Mouse (Mus musculus): Measurements from ENCODE around the gene Ralgapb. TPM values are rescaled to one million over a fixed set of nuclear protein-coding genes. Genes with fewer than 3 reads are reported as not detected.

Gene Ralgapb
- polyA plus RNA-seq (2015; fragmentation: Nextera tagmentation; extraction: Ambion mirVana) = 21.4 and 23.0 TPM in 2 replicates

DNA sequence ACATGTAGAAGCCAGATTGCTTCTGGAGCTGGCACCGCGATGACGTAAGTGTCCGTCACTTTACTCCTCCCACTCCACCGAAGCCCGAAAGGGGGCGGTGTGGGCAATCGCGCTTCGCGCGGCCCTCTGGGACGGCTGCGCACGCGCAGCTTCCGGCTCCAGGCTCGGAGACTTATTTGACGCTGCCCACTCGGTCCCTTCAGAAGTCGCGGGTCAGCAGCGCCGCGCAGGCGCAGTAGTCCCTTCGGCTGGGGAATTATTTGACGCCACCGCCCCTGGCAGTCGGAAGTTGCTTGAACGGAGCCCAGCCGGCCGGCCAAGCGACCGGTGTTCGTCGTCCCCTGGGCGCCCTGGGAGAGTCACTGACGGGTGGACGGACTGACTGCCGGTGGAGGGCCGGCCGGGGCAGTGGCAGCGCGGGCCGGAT lies at the start of gene Ralgapb:
Gene Ralgapb (plus strand): TSS at position 254 of the 427 bp plus-strand sequence.
- WGBS = under 1% methylated on average over 46 of the region's 46 CpGs
- ATAC-seq = peak; percentile 93
- peak within 1 kb of the TSS; percentile 92 for H3K4me2 ChIP-seq (replicated peaks)

DNA sequence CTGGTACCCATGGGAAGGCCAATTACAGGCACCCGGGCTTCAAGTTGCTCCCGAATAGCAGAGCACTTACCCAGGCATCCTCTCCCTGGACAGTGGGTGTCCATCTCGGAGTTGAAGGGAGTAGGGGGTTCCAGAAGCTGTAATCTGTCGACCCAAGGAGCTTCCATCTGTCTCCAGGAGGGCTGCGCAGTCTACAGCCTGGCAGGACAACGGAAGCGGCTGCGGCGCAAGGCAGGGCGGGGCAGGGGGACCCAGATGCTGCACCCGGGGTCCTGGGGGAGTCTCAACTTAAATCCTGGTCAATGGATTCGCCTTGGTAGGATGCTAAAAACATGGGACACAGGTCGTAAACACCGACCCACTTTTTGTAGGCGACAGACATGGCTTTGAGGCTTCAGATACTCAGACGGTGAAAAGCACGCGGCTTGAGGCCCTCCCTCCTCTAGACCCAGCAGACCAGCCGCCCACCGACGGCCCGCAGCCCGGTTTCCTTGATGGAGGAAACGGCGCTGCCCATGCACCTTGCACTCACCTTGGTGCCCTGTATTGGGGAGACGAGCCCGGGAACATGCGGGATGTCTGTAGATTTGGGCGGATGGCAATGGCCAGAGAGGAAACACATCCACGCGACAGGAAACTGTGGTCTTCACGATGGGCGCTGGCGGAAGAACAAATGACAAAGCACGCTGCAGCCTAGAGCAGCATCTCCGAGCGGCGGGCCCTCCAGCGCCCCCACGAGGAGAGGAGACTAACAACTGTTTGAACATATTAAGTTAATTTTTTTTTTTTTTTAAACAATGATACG lies 48.6 kb upstream of the Ralgapb start:
- WGBS = under 1% methylated on average over 41 of the region's 41 CpGs
- no peaks in the 10 kb centered on the region for H3K27me3 ChIP-seq
- H3K36me3 ChIP-seq = peaks cover 35% of the 10 kb centered on the region
- no peaks in the 10 kb centered on the region for H3K9me3 ChIP-seq
- ATAC-seq = peak; percentile 90
- H3K4me2 ChIP-seq (replicated peaks) = peak overlapping the region; percentile 91
- H3K27ac ChIP-seq = peak overlapping the region; percentile 82
- peak overlapping the region; percentile 91 for H3K9ac ChIP-seq (replicated peaks)
- peak overlapping the region; percentile 76 for H3K4me3 ChIP-seq (replicated peaks)
- peaks cover 26% of the 10 kb centered on the region for H3K4me1 ChIP-seq (replicated peaks)

More for the DNA sequence above, at the start of gene Ralgapb:
- H3K9ac ChIP-seq (replicated peaks) = peak within 1 kb of the TSS; percentile 95
- H3K4me3 ChIP-seq (replicated peaks) = peak within 1 kb of the TSS; percentile 98
- no peaks in the 10 kb centered on the region for H3K27me3 ChIP-seq
- peaks cover 30% of the 10 kb centered on the region for H3K4me1 ChIP-seq (replicated peaks)
- H3K9me3 ChIP-seq = no peaks in the 10 kb centered on the region
- peak within 1 kb of the TSS; percentile 93 for H3K27ac ChIP-seq
- H3K36me3 ChIP-seq = no peaks in the 10 kb centered on the region

DNA sequence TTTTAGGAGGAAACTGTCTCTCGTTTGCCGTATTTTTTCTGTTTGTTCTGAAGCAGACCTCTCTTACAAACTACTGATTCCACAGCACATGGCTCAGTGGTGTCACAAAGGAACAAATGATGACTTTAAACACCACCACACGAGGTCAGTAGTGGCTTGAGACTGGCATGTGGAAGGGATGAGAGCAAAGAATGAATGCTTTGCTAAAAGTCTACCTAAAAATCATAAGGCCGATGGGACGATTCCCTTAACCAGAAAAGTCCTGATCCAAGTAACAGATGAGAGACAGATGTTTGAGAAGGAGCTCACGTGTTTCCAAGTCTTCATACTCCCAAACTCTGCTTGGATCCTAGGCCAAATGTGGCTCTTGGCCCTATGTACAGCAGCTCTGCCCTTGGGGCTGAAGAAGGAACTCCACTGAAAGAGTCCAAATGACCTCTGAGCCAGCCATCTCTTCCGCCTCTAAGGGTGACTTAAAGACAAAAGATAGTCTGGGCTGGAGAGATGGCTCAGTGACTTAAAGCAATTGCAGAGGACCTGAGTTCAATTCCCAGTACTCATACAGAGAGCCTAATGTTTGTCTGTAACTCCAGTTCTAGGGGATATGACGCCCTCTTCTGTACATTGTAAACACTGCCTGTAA lies 47.8 kb upstream of the Ralgapb start:
- WGBS = 37% methylated on average over 8 of the region's 8 CpGs
- no peak overlapping the region for H3K9ac ChIP-seq (replicated peaks)
- peak overlapping the region; percentile 76 for H3K27ac ChIP-seq

DNA sequence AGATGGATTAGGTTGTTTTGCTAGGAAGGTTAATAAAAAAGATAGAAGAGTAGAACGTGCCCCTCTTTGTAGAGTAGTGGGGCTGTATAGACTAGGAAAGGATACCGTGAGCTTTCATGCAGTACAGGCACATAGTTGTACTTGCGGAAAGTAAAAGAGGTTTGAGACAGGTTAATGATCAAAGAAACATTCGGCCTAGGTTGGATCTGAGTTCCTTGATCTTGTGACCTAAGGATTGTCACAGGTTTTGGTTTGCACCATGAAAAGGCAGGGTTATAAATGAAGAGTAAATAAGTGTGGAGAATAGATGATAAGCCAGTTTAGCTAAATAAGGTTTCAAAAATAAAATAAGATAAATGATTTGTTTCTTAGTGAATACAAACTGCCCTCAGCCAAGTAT lies 45.5 kb upstream of the Ralgapb start:
- Histone ChIP-seq H3K27ac (no peak overlapping the region), H3K9ac (replicated peaks) (no peak overlapping the region), H3K4me1 (replicated peaks) (peaks cover 17% of the 10 kb centered on the region), H3K4me2 (replicated peaks) (no peak overlapping the region), H3K9me3 (no peaks in the 10 kb centered on the region), H3K4me3 (replicated peaks) (no peak overlapping the region), H3K27me3 (no peaks in the 10 kb centered on the region), H3K36me3 (peaks cover 4% of the 10 kb centered on the region)
- 85% methylated on average over 4 of the region's 4 CpGs for WGBS
- ATAC-seq = no peak

More for the DNA sequence above, 47.8 kb upstream of the Ralgapb start:
- H3K4me2 ChIP-seq (replicated peaks) = peak overlapping the region; percentile 91
- peaks cover 26% of the 10 kb centered on the region for H3K4me1 ChIP-seq (replicated peaks)
- peaks cover 28% of the 10 kb centered on the region for H3K36me3 ChIP-seq
- no peaks in the 10 kb centered on the region for H3K27me3 ChIP-seq
- ATAC-seq = peak; percentile 70
- H3K9me3 ChIP-seq = no peaks in the 10 kb centered on the region
- H3K4me3 ChIP-seq (replicated peaks) = peak overlapping the region; percentile 76

DNA sequence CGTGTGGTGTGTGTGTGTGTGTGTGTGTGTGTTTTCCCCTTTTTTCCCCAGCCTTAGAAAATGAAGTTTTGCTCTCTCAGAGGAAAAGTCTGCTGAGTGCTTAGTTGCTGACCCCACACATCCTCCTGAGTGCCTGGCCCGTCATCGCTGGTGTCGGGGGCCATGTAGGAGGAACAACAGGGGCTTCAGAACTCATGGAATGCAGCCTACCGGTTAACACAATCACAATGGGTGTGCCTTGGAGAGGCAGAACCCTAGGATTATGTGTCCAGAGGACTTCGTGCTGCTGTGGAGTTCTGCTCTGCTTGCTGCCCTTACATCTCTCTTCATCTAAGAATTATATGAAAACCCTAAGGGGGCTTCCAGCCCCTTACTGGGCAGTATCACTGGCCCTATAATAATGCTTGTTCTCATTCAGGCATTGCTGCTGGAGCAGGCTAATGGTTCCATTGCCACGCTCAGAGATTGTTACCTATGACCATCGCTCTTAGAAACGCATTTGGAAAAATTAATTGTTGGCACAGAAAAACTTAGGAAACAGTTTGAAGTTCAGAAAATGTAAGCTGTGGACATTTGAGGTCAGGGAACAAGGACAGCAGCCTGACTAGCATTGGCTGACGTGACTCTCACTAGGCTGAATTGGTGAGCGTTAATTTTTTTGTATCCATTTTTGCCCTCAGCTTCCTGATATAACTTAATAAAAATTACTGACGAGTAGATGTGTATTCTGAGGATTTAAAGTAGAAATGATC lies 44.4 kb upstream of the Ralgapb start:
- Histone ChIP-seq H3K4me2 (replicated peaks) (no peak overlapping the region), H3K9ac (replicated peaks) (no peak overlapping the region), H3K27ac (no peak overlapping the region), H3K27me3 (no peaks in the 10 kb centered on the region), H3K9me3 (no peaks in the 10 kb centered on the region), H3K36me3 (no peaks in the 10 kb centered on the region), H3K4me1 (replicated peaks) (peaks cover 6% of the 10 kb centered on the region), H3K4me3 (replicated peaks) (no peak overlapping the region)
- no peak for ATAC-seq
- 66% methylated on average over 12 of the region's 12 CpGs for WGBS

DNA sequence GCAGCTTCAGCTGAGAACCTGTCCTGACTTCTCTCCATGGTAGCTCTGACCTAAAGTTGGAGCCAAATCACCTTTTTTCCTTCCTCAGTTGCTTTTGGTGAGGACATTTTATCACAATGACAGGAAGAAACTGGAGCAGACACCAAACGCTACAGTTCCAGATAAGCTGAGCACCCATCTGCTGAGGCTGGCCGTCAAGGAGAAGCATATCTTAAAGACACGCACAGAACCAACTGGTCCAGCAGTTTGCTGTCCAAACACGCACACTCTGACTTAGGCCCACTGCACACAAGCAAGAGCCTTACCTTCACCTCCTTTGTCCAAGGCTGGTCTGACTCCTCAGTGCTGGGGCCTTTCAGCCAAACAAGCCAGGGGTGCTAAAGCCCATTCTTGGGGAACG lies 42.0 kb upstream of the Ralgapb start:
- no peak overlapping the region for H3K4me3 ChIP-seq (replicated peaks)
- no peaks in the 10 kb centered on the region for H3K4me1 ChIP-seq (replicated peaks)
- H3K4me2 ChIP-seq (replicated peaks) = no peak overlapping the region
- no peaks in the 10 kb centered on the region for H3K27me3 ChIP-seq
- ATAC-seq = no peak
- H3K9me3 ChIP-seq = no peaks in the 10 kb centered on the region
- H3K36me3 ChIP-seq = no peaks in the 10 kb centered on the region
- H3K27ac ChIP-seq = no peak overlapping the region
- H3K9ac ChIP-seq (replicated peaks) = no peak overlapping the region
- WGBS = 89% methylated on average over 5 of the region's 5 CpGs

DNA sequence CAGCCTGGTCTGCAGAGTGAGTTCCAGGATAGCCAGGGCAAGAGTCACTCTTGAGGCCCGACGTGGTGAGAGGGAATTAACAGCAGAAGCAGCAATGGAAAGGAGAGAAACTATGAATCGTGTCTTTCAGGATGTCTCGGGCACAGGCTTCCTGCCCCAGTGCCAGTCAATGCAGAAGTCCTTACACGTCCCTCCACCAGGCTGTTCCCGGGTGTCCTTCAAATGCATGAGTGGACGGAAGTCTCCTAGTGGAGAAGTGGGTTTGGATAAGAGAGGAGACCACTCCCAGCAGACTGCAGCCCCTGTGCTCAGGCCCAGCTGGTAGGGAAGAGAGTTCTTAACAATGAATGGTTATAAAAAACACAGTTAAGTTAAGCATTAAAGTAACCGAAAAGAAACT lies 41.3 kb upstream of the Ralgapb start:
- Histone ChIP-seq H3K27me3 (no peaks in the 10 kb centered on the region), H3K36me3 (no peaks in the 10 kb centered on the region), H3K9ac (replicated peaks) (no peak overlapping the region), H3K4me3 (replicated peaks) (no peak overlapping the region), H3K9me3 (no peaks in the 10 kb centered on the region), H3K4me1 (replicated peaks) (no peaks in the 10 kb centered on the region), H3K4me2 (replicated peaks) (no peak overlapping the region), H3K27ac (no peak overlapping the region)
- WGBS = 92% methylated on average over 8 of the region's 8 CpGs
- no peak for ATAC-seq

DNA sequence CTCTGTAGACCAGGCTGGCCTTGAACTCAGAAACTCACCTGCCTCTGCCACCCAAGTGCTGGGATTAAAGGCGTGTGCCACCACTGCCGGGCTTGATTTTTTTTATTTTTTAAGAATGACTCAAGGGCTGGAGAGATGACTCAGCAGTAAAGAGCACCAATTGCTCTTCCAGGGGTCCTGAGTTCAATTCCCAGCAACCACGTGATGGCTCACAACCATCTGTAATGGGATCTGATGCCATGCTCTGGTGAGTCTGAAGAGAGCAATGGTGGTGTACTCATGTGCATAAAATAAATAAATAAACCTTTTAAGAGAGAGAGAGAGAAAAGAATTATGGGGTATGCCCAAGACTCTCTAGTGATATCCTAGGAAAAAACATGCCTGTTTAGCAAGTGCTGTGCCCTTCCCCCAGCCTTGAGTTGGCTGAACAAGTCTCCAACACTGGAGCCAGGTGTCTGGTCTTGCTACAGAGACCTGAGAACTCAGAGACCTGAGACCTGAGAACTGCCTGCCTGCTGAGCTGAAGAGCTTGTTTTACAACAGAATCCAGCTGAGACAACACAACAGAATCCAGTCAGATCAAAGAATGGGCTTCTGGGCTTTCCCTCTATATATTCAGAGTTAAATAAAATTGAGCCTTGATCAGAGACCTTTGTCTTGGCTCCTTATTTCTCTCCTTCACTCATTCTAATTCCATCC lies 40.0 kb upstream of the Ralgapb start:
- no peaks in the 10 kb centered on the region for H3K4me1 ChIP-seq (replicated peaks)
- WGBS = 81% methylated on average over 3 of the region's 3 CpGs

DNA sequence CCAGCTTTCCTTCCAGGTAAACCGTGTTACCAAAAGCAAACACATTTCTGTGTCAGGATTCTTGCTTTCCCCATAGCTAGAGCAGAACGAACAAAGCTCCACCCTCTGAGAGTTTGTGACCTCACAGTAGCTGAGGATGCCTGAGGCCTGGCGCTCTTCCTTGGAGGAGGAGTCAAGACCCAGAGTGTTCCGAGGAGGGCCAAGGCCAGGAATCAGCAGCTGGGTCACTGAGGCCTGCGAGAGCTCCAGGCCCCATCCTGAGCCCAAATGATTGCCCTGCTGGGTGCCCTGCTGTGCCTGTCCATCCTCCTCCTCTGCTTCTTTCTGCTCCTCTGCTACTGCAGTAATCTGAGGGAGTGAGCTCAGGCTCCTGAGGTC lies 39.5 kb upstream of the Ralgapb start:
- no peak overlapping the region for H3K9ac ChIP-seq (replicated peaks)
- peaks cover 8% of the 10 kb centered on the region; the same call in 1 of the 2 replicates for H3K27me3 ChIP-seq
- H3K36me3 ChIP-seq = no peaks in the 10 kb centered on the region
- no peak overlapping the region for H3K27ac ChIP-seq
- no peak overlapping the region for H3K4me2 ChIP-seq (replicated peaks)
- peaks cover 5% of the 10 kb centered on the region for H3K4me1 ChIP-seq (replicated peaks)
- no peak for ATAC-seq
- H3K4me3 ChIP-seq (replicated peaks) = no peak overlapping the region
- 17% methylated on average over 5 of the region's 5 CpGs for WGBS
- H3K9me3 ChIP-seq = no peaks in the 10 kb centered on the region

More for the DNA sequence above, 40.0 kb upstream of the Ralgapb start:
- Histone ChIP-seq H3K4me2 (replicated peaks) (no peak overlapping the region), H3K27ac (no peak overlapping the region), H3K27me3 (peaks cover 6% of the 10 kb centered on the region; the same call in 1 of the 2 replicates), H3K4me3 (replicated peaks) (no peak overlapping the region), H3K36me3 (no peaks in the 10 kb centered on the region), H3K9me3 (no peaks in the 10 kb centered on the region), H3K9ac (replicated peaks) (no peak overlapping the region)
- no peak for ATAC-seq

DNA sequence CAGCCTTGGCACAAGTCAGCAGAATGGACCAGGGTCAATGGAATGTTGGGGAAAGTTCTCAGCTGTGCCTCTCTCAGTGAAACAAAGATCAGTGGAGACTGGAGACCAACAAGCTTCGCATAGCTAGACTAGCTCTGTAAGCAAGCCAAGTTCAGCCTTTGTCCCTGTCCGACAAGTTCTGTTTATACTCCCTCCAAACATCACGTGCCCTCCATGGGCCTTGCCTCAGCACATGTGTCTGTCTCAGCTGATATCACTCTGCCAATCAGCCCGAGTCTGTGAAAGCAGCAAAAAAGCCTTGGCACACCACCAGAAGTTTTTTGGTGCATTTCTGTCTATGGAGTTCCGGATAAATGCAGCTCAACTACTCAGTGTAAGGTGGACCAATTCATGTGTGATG lies 36.6 kb upstream of the Ralgapb start:
- Histone ChIP-seq H3K9me3 (no peaks in the 10 kb centered on the region), H3K9ac (replicated peaks) (no peak overlapping the region), H3K36me3 (no peaks in the 10 kb centered on the region; the same call in 1 of the 2 replicates), H3K27me3 (peaks cover 18% of the 10 kb centered on the region), H3K27ac (no peak overlapping the region), H3K4me2 (replicated peaks) (no peak overlapping the region), H3K4me1 (replicated peaks) (peaks cover 15% of the 10 kb centered on the region), H3K4me3 (replicated peaks) (no peak overlapping the region)
- ATAC-seq = no peak
- 84% methylated on average over 5 of the region's 5 CpGs for WGBS

DNA sequence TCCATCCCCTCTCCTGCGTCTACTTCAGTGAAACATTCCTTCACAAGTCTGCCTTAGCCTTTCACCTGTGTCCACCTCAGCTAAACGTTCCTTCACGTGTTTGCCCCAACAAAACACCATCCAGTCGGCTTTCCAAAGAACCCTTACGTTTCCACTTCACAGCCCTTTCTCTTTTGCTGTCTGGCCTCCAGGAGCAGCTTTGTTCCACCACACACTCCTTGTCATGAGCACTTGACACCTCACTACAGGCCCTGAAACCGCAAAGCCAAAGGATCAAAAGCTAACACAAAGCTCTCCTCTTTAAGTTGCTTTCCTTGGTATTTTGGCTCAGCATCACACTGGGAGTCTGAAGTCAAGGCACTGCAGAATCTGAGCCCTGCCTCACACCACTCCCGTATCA lies 36.1 kb upstream of the Ralgapb start:
- Histone ChIP-seq H3K4me1 (replicated peaks) (peaks cover 15% of the 10 kb centered on the region), H3K9ac (replicated peaks) (no peak overlapping the region), H3K27ac (no peak overlapping the region), H3K27me3 (peaks cover 18% of the 10 kb centered on the region), H3K9me3 (no peaks in the 10 kb centered on the region), H3K36me3 (no peaks in the 10 kb centered on the region; the same call in 1 of the 2 replicates), H3K4me2 (replicated peaks) (no peak overlapping the region), H3K4me3 (replicated peaks) (no peak overlapping the region)
- WGBS = 66% methylated on average over 7 of the region's 7 CpGs
- no peak for ATAC-seq

All from midbrain, embryonic 13.5 days (tissue).